Comparison of ENCODE assay signal across 9 mouse cellular contexts in genomic region chr10:116653511-116653945, GRCm38 (mm10).
DNase-seq lines count a peak whose midpoint lies in the region; ATAC-seq and TF ChIP-seq lines count a peak whose summit lies in the region.
"Had no signal": no experiment of that assay in that cellular context is flagged by ENCODE, and none has a peak within 500 bp of the region (broad histone marks: within the 10 kb centered on the region; RNA-seq: fewer than 3 reads in every experiment).

No protein-coding gene starts in this region.

- H3K4me1 ChIP-seq in hindbrain, embryonic 15.5 days (replicated peaks): no peaks in the 10 kb centered on the region
- 0 out of 2 replicates have a peak, but pooled peaks cover 5% of the 10 kb centered on the region for H3K4me1 ChIP-seq in hindbrain, embryonic 13.5 days (replicated peaks)
- H3K4me1 ChIP-seq in cerebellum, adult 2 months (ENCODE audit: control insufficient read depth, insufficient read depth, low read length): peaks cover 9% of the 10 kb centered on the region

- peak; percentile 70 for TF ChIP-seq CTCF in cerebellum, adult 2 months (IDR thresholded peaks at IDR 0.05; ENCODE audit: borderline replicate concordance, insufficient read depth, low read depth, low read length)

- no peaks in the 10 kb centered on the region for H3K9me3 ChIP-seq in hindbrain, embryonic 15.5 days
- H3K9me3 ChIP-seq in hindbrain, embryonic 13.5 days: no peaks in the 10 kb centered on the region

- H3K4me2 ChIP-seq in hindbrain, embryonic 15.5 days: no peak overlapping the region
- H3K4me2 ChIP-seq in hindbrain, embryonic 13.5 days: no peak overlapping the region

- no peak overlapping the region for H3K9ac ChIP-seq in hindbrain, embryonic 15.5 days
- no peak overlapping the region for H3K9ac ChIP-seq in hindbrain, embryonic 13.5 days

- no peak overlapping the region; the same call in 1 of the 2 replicates for H3K27ac ChIP-seq in hindbrain, embryonic 15.5 days (replicated peaks)
- no peak overlapping the region for H3K27ac ChIP-seq in hindbrain, embryonic 13.5 days
- H3K27ac ChIP-seq in cerebellum, adult 2 months (ENCODE audit: insufficient read depth, low read length): peak overlapping the region; percentile 91

- DNase-seq in cerebellum, adult 2 months: peak; percentile 89 to 94
- peak; percentile 83 to 91 for DNase-seq in layer of hippocampus, adult 8-10 months (ENCODE audit: low spot score in 2 of 2)
- peak; percentile 75 for DNase-seq in right cerebral cortex, adult 18-20 months
- no peak for DNase-seq in kidney, postnatal 10 days
- no peak for DNase-seq in gastrocnemius, postnatal 14 days
- DNase-seq: thymus, postnatal 25 days had no signal

- intact Hi-C loops in gastrocnemius, postnatal 14 days (cut with DNase I; ENCODE audit: low total_unique reads): no loop called here

- H3K27me3 ChIP-seq in hindbrain, embryonic 15.5 days: no peaks in the 10 kb centered on the region
- no peaks in the 10 kb centered on the region for H3K27me3 ChIP-seq in hindbrain, embryonic 13.5 days
- H3K27me3 ChIP-seq in cerebellum, adult 2 months (ENCODE audit: control insufficient read depth, insufficient read depth, low read length): no peaks in the 10 kb centered on the region

- peak; percentile 42; the same call in 1 of the 2 replicates for TF ChIP-seq POLR2A in cerebellum, adult 2 months (IDR thresholded peaks at IDR 0.05; ENCODE audit: borderline replicate concordance, insufficient read depth, low read length)

- no peak overlapping the region for H3K4me3 ChIP-seq in hindbrain, embryonic 15.5 days
- no peak overlapping the region for H3K4me3 ChIP-seq in hindbrain, embryonic 13.5 days
- no peak overlapping the region for H3K4me3 ChIP-seq in cerebellum, adult 2 months (replicated peaks; ENCODE audit: insufficient read depth, low read depth, low read length)

- peak; percentile 61; the same call in 1 of the 2 replicates for ATAC-seq in hindbrain, embryonic 15.5 days (ENCODE audit: low FRiP score, low read depth)
- no peak for ATAC-seq in hindbrain, embryonic 13.5 days (ENCODE audit: low FRiP score)
- no peak for ATAC-seq in erythroid progenitor cell, adult 5-6 weeks (replicated peaks; ENCODE audit: low FRiP score, poor library complexity, severe bottlenecking)

- WGBS in hindbrain, embryonic 15.5 days: 74% methylated on average over 12 of the region's 12 CpGs
- WGBS in hindbrain, embryonic 13.5 days: 80% methylated on average over 12 of the region's 12 CpGs
- 12% methylated on average over 12 of the region's 12 CpGs for WGBS in cerebellum, adult 2 months

- no peaks in the 10 kb centered on the region for H3K36me3 ChIP-seq in hindbrain, embryonic 15.5 days
- no peaks in the 10 kb centered on the region for H3K36me3 ChIP-seq in hindbrain, embryonic 13.5 days

Comparison
In these comparisons a context has a peak if more than half of its experiments do, and no peak if none do; other contexts are left out.
1. DNase-seq: peak in cerebellum, adult 2 months (2 of 2), layer of hippocampus, adult 8-10 months (2 of 2) and right cerebral cortex, adult 18-20 months (single experiment); none in kidney, postnatal 10 days (single experiment) and gastrocnemius, postnatal 14 days (single experiment).